Mouse (Mus musculus) left cerebral cortex, postnatal 36 days (tissue): Measurements from ENCODE around the gene Mrps12. TPM values are rescaled to one million over a fixed set of nuclear protein-coding genes. Genes with fewer than 3 reads are reported as not detected.
A peak's percentile ranks its signal among the peaks of the same experiment; 100 is the strongest.
"Not testable (repeated sequence)": the region's sequence is repeated elsewhere in the genome, so short reads cannot be mapped to it uniquely, and the experiment has no call there.

ENCODE experiments used
- DNase-seq, 2 experiments: peaks; one replicate each; pipeline ENCODE4 v3.0.0; 2021 to 2022; ENCODE audit warnings: low spot score in 2 of 2, mixed read lengths in 1 of 2
- intact Hi-C: fragments of 180-260 bp; cut with DNase I; formaldehyde crosslinking; loops from one replicate; pipeline ENCODE4 v1.15.1; 2025
- total RNA-seq, 2 experiments: library from RNA; stranded (reverse); gene quantifications; 2 replicates each; pipeline ENCODE4 v1.2.3; 2021

Gene Mrps12
- total RNA-seq, 2 experiments from 2014 or later, result 66.5 to 70.2 TPM

DNA sequence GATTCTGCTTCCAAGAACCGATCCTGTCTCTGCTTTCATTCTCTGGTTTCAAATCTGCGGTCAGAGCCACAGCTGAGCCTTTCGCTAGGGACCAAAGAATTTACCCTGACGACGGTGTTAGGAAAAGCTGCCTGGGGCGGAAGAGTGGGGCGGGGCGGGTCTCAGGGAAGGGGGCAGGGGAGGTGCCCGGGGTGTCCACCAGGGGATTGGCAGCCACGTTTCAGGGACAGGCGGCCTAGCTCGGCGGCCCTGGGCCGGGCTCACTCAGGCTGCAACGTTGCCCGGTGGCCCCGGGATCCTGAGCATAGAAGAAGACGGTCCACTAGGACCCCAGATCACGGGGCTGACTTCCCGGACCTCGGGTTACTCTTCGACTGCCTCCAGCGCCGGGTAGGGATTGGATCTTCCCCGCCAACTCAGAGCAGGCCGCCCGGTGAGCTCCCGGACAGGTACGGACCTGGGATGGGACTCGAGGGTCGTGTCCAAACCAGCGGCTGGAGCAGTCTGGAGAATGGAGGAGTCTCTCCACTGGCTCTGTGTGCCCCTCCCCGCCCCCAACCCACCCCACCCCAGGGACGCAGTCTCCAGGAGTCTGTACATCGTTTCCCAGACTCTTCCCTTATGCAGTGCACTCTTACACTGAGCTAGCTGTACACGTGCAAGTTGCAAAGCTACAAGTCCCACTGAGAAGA is 24.9 kb downstream of the Mrps12 start, which contains the start of gene Fbxo17:
Fbxo17 (plus strand) TSS at position 215 of the 692 bp plus-strand sequence.
- DNase-seq, result peak in 1 of 2 experiments; percentile 34
- intact Hi-C loops, result no loop called here

- no peak for DNase-seq
- intact Hi-C loops, result no loop called here
These were observed 26.0 kb downstream of the Mrps12 start for GRCm38 (mm10) chr7:28715598-28715997.

DNA sequence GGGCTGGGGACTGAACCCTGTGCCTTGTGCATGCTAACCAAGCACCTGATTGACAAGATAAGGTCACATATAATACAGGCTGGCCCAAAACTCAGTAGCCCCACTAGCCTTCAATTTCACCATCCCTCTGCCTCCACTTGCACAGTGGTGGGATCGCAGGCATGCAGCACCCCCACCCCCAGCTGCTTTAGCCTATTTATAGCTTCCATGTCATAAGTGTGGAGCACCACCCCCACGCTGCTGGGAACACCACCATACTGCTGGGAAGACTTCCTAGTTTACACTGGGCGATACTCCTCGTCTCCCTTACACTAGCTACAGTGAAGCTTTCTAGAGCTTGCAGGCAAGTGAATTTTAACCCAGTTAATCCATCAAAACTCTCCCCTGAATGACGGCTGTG is 27.0 kb downstream of the Mrps12 start:
- peak; percentile 43 to 51 for DNase-seq
- intact Hi-C loops, result no loop called here

GRCm38 (mm10) chr7:28710962-28711361 is 30.7 kb downstream of the Mrps12 start:
- intact Hi-C loops, result no loop called here

DNA sequence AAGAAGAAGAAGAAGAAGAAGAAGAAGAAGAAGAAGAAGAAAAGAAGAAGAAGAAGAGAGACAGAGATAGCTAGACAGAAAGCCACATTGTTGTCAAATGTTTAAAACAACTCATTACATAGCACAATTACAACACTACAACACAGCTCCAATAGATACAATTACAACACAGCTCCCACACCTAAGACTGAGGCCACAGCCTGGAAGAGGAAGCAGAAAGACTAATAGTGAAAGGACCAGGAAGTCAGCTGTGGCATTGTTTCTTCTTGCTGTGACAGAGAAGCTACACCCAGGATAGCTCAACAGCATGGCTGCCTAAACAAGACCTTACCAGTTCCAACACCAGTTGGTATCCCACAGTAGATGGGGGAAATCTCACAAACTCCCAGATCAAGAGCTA is 32.2 kb downstream of the Mrps12 start:
- intact Hi-C loops, result no loop called here
- no peak for DNase-seq

More at GRCm38 (mm10) chr7:28710962-28711361, 30.7 kb downstream of the Mrps12 start:
- DNase-seq, result no peak

GRCm38 (mm10) chr7:28702601-28703143 is 38.9 kb downstream of the Mrps12 start:
- DNase-seq, result no peak
- intact Hi-C loops, result no loop called here

- intact Hi-C loops, result not testable (repeated sequence)
These were observed 40.3 kb downstream of the Mrps12 start for GRCm38 (mm10) chr7:28701306-28701705.

GRCm38 (mm10) chr7:28700269-28700668 is 41.4 kb downstream of the Mrps12 start:
- intact Hi-C loops, result no loop called here
- no peak for DNase-seq

More at GRCm38 (mm10) chr7:28701306-28701705, 40.3 kb downstream of the Mrps12 start:
- not testable (repeated sequence) for DNase-seq

DNA sequence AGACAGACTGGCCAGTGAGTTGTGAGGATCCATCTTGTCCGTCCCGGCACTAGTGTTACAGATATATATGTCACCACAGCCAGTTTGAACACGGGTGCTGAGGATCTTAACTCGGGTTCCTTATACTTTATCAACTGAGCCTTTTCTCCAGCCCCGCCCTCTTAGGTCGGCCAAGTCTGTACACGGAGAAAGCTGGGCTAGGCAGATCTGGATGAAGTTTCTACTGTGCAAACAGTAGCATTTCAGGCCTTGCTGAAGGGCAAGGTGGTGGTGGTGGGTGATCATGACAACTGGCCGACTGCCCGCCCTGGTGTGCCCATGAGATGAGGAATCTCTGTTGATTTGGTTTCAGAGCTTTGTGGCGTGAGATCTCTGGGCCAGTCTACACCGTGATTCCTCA is 44.3 kb downstream of the Mrps12 start:
- no peak for DNase-seq
- intact Hi-C loops, result no loop called here

- intact Hi-C loops, result no loop called here
- no peak for DNase-seq
These were observed 46.6 kb downstream of the Mrps12 start for GRCm38 (mm10) chr7:28694966-28695511.

- intact Hi-C loops, result no loop called here
- DNase-seq, result no peak
These were observed 47.2 kb downstream of the Mrps12 start for GRCm38 (mm10) chr7:28694423-28694822.

DNA sequence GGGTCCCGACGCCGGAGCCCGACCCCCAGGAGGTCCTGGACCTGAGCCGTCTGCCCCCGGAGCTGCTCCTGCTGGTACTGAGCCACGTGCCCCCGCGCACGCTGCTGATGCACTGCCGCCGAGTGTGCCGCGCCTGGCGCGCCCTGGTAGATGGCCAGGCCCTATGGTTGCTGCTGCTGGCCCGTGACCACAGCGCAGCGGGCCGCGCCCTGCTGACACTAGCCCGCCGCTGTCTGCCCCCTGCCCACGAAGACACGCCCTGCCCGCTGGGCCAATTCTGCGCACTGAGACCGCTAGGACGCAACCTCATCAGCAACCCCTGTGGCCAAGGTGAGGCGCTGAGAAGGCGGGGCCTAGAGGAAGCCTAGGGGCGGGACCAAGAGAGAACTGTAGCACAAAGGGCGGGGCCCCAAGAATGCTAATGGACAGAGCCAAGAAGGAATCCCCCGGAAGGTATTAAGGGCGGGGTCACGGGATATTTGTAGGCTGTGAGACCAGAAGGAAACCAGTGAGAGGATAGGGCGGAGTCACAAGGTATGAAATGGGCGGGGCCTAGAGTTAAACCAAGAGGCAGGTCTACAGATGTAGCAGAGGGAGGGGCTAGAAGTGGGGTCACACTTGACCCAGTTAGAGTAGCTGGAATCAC is 48.2 kb downstream of the Mrps12 start:
- intact Hi-C loops, result no loop called here
- DNase-seq, result peak; percentile 75 to 86

DNA sequence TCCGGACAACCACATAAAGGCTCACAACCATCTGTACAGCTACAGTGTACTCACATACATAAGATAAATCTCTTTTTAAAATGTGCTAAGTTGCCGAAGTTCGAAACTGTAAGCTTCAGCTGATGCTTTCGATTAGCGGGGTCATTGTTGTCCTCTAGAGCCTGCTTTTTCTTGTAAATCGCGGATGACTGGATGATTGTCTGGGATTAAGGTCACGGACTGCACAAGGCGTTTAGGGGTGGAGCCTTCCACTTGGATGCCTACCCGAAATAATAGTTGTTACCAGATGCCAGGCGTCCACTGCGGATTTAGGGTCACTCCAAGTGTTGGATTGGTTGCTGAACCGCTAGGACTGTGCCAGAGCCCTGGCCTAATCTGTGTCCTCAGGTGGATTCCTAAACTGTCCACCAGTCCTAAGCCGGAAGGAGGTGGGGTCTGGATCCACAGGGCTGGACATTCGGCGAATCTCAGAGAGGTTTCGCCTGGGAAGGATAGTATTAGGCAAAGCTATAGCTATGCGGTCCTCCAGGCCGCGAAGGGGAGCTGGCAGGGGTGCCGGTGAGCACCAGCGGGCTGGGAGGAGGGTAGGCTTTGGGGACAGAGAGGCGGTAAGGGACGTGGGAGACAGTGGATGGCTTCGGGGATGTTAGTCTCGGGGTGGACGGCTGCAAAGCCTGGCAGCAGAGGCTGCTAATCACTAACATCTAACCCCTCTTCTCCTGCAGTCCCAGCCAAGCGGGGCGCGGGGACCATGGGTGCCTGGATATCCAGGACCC is 48.9 kb downstream of the Mrps12 start, which contains the start of gene Fbxo27:
Fbxo27 (plus strand) TSS at position 305 of the 776 bp plus-strand sequence.
- intact Hi-C loops, result no loop called here
- peak; percentile 41 to 67 for DNase-seq

- intact Hi-C loops, result no loop called here
These were observed 50.5 kb downstream of the Mrps12 start for GRCm38 (mm10) chr7:28691075-28691474.

More at GRCm38 (mm10) chr7:28691075-28691474, 50.5 kb downstream of the Mrps12 start:
- no peak for DNase-seq

Other genes starting within 250 kb of the Mrps12 start
- not detected for gene Ifnl2, start 231.4 kb downstream of the Mrps12 start, total RNA-seq
- gene Ifnl3, start 219.0 kb downstream of the Mrps12 start, total RNA-seq, result not detected
- not detected for gene Sycn, start 200.9 kb downstream of the Mrps12 start, total RNA-seq
- under 1 TPM; 0.27 to 0.52 TPM for gene Nccrp1, start 194.6 kb downstream of the Mrps12 start, total RNA-seq
- 10 to 100 TPM; 68.7 to 68.8 TPM for gene Samd4b, start 143.7 kb downstream of the Mrps12 start, total RNA-seq
- gene Pak4, start 143.6 kb downstream of the Mrps12 start, total RNA-seq, result 10 to 100 TPM in 1 of 2 experiments, 1 to 10 TPM in 1; 9.0 to 10.4 TPM
- gene Acp7, start 110.5 kb downstream of the Mrps12 start, total RNA-seq, result 1 to 10 TPM in 1 of 2 experiments, under 1 TPM in 1; 0.99 to 1.5 TPM
- gene Fbxo27, start 49.0 kb downstream of the Mrps12 start, total RNA-seq, result 10 to 100 TPM; 23.3 to 25.0 TPM
- gene Fbxo17, start 25.0 kb downstream of the Mrps12 start, total RNA-seq, result 1 to 10 TPM; 2.0 TPM
- 10 to 100 TPM; 14.9 to 15.1 TPM for gene Sars2, start 172 bp upstream of the Mrps12 start, total RNA-seq
- 1 to 10 TPM; 1.3 to 2.6 TPM for gene Ccer2, start 14.4 kb upstream of the Mrps12 start, total RNA-seq
- 100 to 1,000 TPM; 142 to 169 TPM for gene Sirt2, start 24.9 kb upstream of the Mrps12 start, total RNA-seq
- 10 to 100 TPM; 34.7 to 38.9 TPM for gene Nfkbib, start 25.7 kb upstream of the Mrps12 start, total RNA-seq
- 1 to 10 TPM; 2.3 to 3.1 TPM for gene Rinl, start 47.1 kb upstream of the Mrps12 start, total RNA-seq
- gene Hnrnpl, start 66.7 kb upstream of the Mrps12 start, total RNA-seq, result 100 to 1,000 TPM; 414 to 415 TPM
- gene Ech1, start 83.4 kb upstream of the Mrps12 start, total RNA-seq, result 10 to 100 TPM; 45.0 to 47.8 TPM
- 1 to 10 TPM; 1.2 to 5.0 TPM for gene Lgals4, start 92.0 kb upstream of the Mrps12 start, total RNA-seq
- gene Lgals7, start 122.0 kb upstream of the Mrps12 start, total RNA-seq, result not detected
- 1 to 10 TPM in 1 of 2 experiments, under 1 TPM in 1; 0.72 to 1.4 TPM for gene Capn12, start 139.6 kb upstream of the Mrps12 start, total RNA-seq
- gene Actn4, start 220.5 kb upstream of the Mrps12 start, total RNA-seq, result 100 to 1,000 TPM; 180 to 203 TPM
- 100 to 1,000 TPM; 169 to 194 TPM for gene Eif3k, start 240.0 kb upstream of the Mrps12 start, total RNA-seq
- 1 to 10 TPM; 1.6 to 1.9 TPM for gene Map4k1, start 240.2 kb upstream of the Mrps12 start, total RNA-seq